Mouse (Mus musculus) erythroblast, adult 5-6 weeks (primary cell): ENCODE measurements around the gene Unc5c. TPM values are rescaled to one million over a fixed set of nuclear protein-coding genes. Genes with fewer than 3 reads are reported as not detected.

Experiments
- ATAC-seq: replicated peaks from 2 replicates; pipeline ENCODE4 v1.8.0; 2016; ENCODE audit warnings: moderate number of reproducible peaks, mild to moderate bottlenecking, moderate TSS enrichment, inconsistent platforms; ENCODE audit not compliant: poor library complexity, low FRiP score, severe bottlenecking
- total RNA-seq, 2 experiments: library from RNA; stranded (forward) in 1 of 2; stranded (reverse) in 1 of 2; fragments of 150-400 nt in 1 of 2; fragments of 200-764, 138-1000 nt in 1 of 2; gene quantifications; 2 replicates each; pipeline versions ENCODE4 v1.2.3 to v1.2.4; 2015 to 2017; ENCODE audit warnings: low replicate concordance in 2 of 2

The Unc5c gene
- total RNA-seq, 2 experiments from 2014 or later = not detected

DNA sequence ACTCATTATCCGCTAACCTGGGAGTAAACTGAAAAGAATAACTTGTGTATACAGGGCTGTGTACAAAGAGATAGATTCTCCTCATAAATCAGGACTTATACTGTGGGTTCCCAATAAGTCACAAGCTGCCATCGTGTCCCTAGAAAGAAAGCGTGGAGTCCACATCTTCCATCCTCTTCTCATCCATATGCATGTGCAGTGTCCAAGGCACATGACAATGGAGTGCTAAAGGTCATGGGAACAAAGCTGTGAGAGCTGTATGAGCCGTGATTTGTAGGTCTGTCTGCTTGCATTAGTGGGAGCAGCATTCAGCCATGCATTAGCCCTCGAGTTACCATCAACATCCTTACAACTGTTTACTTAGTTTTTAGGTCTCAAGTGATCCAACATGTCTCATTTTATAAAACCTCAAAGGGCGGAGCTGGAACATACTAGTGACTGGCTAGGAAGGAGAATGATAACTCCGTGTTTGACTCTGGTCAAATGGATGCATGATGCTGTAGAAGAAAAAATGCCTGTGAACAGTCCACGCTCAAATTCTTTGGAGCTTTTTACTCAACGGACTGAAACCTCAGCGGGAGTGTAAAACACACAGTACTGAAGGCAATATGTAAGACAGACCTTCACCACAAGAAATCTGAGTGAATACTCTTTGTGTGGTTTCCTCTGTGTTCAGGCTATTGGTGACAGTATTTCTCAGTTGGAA, 407.5 kb downstream of the Unc5c start:
- no peak for ATAC-seq

DNA sequence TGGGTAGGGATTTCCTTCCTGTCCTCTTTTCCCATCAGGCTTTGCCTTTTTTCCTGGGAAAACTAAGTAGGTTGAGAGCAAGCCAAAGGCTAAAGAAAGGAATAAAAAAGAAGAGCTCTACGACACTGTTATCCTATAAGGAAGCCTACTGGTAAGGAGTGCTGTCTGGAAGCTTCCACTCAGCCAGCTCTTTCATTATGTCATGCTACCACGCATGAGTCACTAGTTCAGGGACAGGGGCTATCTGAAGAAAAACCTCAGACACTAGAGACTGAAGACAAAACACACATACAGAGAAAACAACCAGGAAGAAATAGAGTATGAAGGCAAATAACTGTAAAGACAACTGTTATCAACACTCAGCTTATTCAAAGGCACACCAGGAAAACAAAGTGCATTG, 417.5 kb downstream of the Unc5c start:
- ATAC-seq = no peak

DNA sequence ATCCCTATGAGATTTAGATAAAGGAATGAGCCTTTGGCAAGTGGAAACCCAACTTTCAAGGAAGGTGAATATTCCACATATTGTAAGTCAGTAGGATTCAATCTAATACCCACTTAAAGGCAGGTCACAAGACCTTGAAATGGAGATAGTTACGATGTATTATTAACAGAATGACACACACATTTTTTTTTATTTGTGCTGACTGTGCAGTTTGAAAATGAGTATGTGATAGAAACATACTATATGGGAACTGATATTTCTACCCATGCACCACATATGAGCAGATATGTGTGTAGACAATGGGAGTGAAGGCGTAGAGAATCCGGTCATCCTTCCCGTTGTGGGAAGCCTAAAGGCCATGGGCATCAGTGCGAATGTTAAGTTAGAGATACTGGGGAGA, 419.2 kb downstream of the Unc5c start:
- no peak for ATAC-seq
